Mouse (Mus musculus) olfactory bulb, adult 2 months (tissue): ENCODE measurements around the gene Smim4.

Source experiments
- CTCF ChIP-seq: fragments of 200-500 bp; IDR thresholded peaks from 2 replicates; pipeline ENCODE4 v1.5.1; 2012; ENCODE audit warnings: low read depth, mild to moderate bottlenecking, low read length, moderate library complexity; ENCODE audit not compliant: insufficient read depth
- POLR2A ChIP-seq: fragments of 200-500 bp; IDR thresholded peaks from 2 replicates; pipeline ENCODE4 v1.6.1; 2012; ENCODE audit warnings: mild to moderate bottlenecking, low read depth, low read length, moderate library complexity; ENCODE audit not compliant: insufficient read depth

DNA sequence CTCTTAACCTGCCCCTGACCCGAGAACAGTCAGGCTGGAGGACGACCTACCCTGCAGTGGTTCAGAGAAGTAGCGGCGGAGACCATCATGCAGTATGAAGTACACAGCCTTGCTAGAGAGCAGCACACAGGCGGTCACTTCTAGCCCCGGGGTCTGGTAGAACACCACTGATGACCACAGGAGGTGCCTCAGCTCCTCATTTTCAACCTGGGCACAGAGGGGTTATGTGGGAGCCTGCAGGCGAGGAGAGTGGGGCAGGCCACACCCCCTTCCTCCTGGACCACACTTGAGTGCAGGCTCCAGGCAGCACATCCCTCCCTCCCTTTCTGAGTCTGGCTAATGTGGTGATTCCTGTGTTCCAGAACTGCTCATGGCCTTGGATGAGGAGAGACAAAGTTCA is 44.8 kb upstream of the Smim4 start:
- no peak for TF ChIP-seq POLR2A
- no peak for TF ChIP-seq CTCF
